Mouse (Mus musculus): ENCODE results near the gene Gjb1.

Gene Gjb1

DNA sequence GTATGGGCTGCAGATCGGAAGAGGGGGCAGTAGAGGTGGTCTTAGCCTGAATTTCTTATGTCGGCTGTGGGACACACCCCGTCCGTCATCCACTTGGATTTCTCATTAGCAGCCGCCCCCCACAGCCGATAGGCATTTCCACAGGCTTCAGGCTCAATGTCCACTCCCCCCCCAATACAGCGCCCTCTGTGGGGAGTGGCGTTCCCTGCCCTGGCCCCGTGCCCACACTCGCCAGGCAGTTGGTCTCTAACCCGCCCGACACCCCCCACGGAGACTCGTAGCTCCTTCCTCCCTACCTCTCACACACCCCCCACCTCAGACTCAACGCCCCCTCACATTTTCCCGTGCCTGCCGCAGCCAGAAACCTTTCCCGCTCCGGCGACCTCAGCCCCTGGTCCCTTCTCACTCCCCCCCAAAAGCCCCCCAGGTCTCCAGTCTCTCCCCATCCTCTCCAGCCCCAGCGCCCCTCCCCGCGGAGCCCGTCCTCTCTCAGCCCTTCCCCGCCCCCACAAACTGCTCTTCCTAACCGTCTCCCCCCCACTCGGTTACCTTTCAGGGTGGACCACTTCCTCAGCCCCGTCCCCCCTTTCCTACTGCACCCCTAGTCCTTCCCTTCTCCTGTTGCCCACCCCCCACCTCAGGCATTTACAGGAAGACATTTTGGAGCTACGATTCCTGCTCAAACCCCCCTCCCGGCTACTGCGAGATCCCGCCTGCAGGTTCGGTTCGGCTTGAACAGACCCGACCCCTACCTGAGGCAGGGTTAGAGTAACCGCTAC is 43.0 kb downstream of the Gjb1 start:
- DNase-seq (ENCODE audit: low read depth, low spot score), result peak; percentile 21

DNA sequence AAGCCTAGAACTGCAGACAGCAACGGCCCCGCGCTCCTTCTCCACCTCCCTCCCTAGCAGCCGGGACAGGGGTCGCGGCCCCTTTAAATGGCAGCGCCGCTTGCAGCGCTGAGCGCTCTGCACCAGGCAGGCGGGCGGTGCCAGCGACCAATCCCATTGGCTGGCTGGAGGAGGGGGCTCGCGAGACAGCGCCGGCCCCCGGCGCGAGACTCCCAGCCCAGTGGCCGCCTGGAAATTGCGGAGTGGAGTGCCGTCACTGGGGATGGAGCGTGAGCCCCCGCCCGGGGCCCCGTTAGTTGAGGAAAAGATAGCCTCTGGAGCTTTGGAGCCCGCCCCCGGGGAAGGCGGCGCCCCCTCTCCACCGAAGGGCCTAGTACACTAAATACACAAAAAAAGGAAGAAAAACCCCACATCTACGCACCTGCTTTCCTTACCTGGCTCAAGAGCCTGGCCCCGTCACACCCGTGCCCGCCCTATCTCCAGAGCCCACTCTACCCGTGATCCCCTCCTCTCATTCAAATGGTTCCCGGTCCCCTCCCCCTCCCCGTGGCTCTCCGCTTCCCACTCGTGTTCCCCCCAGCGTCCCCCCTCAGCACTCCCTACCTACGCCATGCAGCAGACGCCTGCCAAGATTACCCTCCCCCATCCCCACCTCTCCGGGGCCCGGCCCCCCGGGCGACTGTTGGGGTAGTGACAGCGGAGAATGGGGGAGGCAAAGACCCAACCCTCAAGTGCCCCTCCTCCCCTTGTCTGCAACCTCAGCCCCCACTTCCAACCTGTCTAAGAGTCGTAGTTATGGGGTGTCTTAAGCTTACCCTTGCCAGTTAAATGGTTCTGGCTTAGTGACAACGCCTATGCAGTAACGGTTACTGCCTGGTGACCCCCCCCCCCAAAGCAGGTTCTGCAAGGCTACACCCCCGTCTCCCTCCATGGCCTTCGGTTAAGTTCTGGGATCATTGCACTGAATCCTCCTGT is 43.8 kb downstream of the Gjb1 start:
- peak; percentile 87 for DNase-seq (ENCODE audit: low read depth, low spot score)

DNA sequence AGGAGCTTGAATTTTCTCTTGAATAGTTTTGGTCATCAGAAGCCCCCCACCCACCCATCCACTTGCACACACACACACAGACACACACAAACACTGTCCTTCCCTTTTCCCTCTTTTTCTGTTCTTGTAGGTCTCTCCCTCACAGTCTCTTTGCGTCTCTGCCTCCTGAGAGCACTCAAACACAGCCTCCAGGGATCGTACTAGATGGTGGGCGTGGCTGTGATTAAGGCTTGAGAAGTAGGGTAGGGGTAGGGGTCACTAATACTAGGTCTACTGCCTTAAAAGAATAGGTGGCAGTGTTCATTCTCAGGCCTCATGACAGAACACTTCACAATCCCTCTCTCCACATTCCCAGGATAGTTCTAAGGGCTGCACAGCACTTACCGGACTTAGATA is 44.5 kb downstream of the Gjb1 start, which contains the start of gene Zmym3:
Gene Zmym3 (minus strand): TSS at position 150 of the 396 bp plus-strand sequence.
- peak; percentile 23 for DNase-seq (ENCODE audit: low read depth, low spot score)

DNA sequence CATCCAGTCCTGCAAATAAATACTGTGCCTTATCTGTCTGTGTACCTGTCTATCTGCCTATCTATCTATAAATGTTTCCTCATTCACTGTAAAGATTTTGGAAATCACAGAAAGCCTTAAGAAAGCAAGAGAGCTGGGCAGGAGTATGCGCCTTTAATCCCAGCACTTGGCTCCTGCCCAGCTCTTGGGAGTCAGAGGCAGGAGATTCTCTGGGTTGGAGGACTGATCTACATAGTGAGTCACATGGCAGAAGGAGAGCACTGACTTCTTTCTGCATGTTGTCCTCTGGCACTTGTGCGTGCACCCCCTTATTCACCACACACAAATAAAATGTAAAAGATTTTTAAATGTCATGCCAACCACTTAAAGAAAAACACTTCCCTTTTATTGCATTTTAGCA is 47.3 kb downstream of the Gjb1 start:
- DNase-seq (ENCODE audit: low read depth, low spot score), result no peak

DNA sequence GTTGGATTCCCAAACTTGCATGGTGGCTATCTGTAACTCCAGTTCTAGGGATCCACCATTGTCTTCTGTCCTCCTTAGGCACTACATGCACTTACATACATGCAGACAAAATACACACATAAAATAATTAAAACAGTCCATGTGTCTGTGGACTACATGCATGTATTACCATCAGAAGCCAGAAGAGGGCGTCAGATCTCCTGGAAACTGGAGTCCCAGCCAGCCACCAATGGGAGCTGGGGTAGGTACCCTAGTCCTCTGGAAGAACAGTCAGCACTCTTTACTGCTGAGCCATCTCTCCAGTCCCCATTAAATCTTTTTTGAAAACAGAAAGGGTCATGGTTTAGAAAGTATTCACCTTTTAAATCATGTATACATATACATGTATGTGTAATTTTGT is 51.6 kb downstream of the Gjb1 start:
- DNase-seq (ENCODE audit: low read depth, low spot score), result peak; percentile 54

DNA sequence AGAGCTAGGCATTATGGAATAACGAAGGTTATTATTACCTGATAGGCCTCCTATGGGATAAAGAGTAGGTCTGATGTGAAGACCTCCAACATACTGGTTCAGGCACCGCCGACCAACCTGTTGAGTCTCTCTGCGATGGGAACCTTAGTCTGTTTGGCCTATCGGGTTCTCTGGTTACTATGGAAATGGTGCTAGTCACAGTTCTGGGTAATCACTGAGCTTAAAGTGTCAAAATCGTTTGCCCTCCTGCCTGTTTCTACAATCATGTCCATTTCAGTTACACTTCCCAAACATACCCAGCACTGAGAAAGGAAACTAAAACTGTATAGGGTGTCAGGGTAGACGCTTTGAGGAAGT is 52.6 kb downstream of the Gjb1 start:
- DNase-seq (ENCODE audit: low read depth, low spot score), result peak; percentile 57

DNA sequence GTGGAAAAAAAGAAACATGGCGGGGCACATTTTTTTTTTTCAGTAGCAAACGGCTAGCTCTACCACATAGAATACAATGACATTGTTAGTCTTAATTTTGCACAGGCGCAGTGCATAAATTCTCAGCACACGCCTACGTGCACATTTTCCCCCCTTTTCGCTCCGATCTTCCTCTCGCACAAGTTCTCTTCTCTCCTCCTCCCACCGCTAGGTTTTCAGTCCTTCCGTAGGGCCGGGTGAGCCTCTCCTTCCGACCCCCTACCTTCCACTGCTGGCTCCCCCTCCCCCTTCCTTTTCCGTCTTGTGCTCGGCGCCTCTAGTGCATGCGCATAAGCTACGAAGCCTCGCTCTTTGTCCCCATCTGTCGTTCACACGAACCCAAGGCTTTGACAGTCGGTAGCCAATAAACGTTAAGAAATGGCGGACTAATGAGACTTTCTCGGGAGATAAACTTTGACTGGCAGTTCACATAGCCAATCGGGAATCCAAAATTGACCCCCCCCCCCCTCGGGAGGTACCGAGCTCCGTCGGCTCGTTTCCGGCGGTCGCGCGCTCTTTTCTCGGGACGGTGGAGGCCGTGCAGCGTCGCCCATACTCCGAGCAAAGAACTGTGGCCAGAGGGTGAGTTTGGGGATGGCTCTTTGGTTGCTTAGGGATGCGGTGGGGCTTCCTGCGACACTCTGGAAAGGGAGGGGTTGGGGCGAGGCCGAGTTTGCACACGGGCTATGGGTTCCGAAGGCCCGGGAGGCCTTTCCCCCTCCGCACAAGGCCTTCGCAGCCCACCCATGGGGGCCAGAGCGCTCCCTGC is 53.2 kb downstream of the Gjb1 start, which contains the start of gene Nono:
Gene Nono (plus strand): TSS at position 177 of the 808 bp plus-strand sequence.
- DNase-seq (ENCODE audit: low read depth, low spot score), result peak; percentile 99

DNA sequence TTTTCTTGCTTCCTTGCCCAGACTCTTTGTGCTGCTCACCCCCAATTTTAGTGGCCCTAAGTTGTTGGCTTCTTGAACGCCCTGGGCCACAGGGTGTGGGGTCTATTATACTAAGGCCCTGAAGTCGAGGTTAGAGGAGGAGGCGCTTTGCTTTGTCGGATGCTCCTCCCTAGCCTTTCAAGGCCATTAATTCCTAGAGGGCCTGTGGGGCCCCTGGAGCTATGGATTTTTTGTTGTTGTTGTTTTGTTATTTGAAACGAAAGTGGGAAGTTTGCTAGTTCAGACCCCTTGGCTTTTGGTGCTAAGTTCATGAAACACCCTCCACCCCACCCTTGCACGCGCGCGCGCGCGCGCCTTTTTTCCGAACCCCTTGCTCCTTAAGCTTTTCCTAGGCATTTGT is 53.8 kb downstream of the Gjb1 start:
- DNase-seq (ENCODE audit: low read depth, low spot score), result peak; percentile 76
